Mouse (Mus musculus): ENCODE results near the gene Kif24. TPM values are rescaled to one million over a fixed set of nuclear protein-coding genes. Genes with fewer than 3 reads are reported as not detected.

Kif24 gene
- polyA plus RNA-seq, 1 experiment from 2014 or later = 2.4 TPM

- no peak overlapping the region for H3K27ac ChIP-seq (ENCODE audit: low read depth, low read length)
- WGBS = 70% methylated on average over 5 of the region's 5 CpGs
- H3K4me3 ChIP-seq (ENCODE audit: low read length) = no peak overlapping the region
- H3K27me3 ChIP-seq (replicated peaks; ENCODE audit: control insufficient read depth, insufficient read depth, low read length) = peaks cover 15% of the 10 kb centered on the region; the same call in 1 of the 2 replicates
- H3K9me3 ChIP-seq (ENCODE audit: control insufficient read depth, low read length) = no peaks in the 10 kb centered on the region
- H3K36me3 ChIP-seq (ENCODE audit: control insufficient read depth, insufficient read depth, low read length) = no peaks in the 10 kb centered on the region
- no peak for ATAC-seq
- H3K9ac ChIP-seq (ENCODE audit: low read depth, low read length) = no peak overlapping the region
- peaks cover 12% of the 10 kb centered on the region for H3K4me1 ChIP-seq (ENCODE audit: control insufficient read depth, insufficient read depth, low read depth, low read length)
- no peak overlapping the region for H3K4me2 ChIP-seq (ENCODE audit: low read length)
These were observed 39.6 kb upstream of the Kif24 start for GRCm38 (mm10) chr4:41504325-41504724.

- peak within 1 kb of the TSS; percentile 42 for H3K4me3 ChIP-seq (ENCODE audit: low read length)
- under 1% methylated on average over 18 of the region's 18 CpGs for WGBS
- ATAC-seq = peak; percentile 87
- peak within 1 kb of the TSS; percentile 62 for H3K4me2 ChIP-seq (ENCODE audit: low read length)
- peaks cover 26% of the 10 kb centered on the region for H3K4me1 ChIP-seq (ENCODE audit: control insufficient read depth, insufficient read depth, low read depth, low read length)
- peak within 1 kb of the TSS; percentile 59 for H3K9ac ChIP-seq (ENCODE audit: low read depth, low read length)
- H3K27ac ChIP-seq (ENCODE audit: low read depth, low read length) = peak within 1 kb of the TSS; percentile 45; the same call in 1 of the 2 replicates
- H3K9me3 ChIP-seq (ENCODE audit: control insufficient read depth, low read length) = no peaks in the 10 kb centered on the region
- H3K36me3 ChIP-seq (ENCODE audit: control insufficient read depth, insufficient read depth, low read length) = no peaks in the 10 kb centered on the region
- peaks cover 20% of the 10 kb centered on the region for H3K27me3 ChIP-seq (replicated peaks; ENCODE audit: control insufficient read depth, insufficient read depth, low read length)
These were observed 38.3 kb upstream of the Kif24 start, which contains the start of gene AI464131 for GRCm38 (mm10) chr4:41502986-41503412. TSS of gene AI464131 (minus strand) at chr4:41503076.

DNA sequence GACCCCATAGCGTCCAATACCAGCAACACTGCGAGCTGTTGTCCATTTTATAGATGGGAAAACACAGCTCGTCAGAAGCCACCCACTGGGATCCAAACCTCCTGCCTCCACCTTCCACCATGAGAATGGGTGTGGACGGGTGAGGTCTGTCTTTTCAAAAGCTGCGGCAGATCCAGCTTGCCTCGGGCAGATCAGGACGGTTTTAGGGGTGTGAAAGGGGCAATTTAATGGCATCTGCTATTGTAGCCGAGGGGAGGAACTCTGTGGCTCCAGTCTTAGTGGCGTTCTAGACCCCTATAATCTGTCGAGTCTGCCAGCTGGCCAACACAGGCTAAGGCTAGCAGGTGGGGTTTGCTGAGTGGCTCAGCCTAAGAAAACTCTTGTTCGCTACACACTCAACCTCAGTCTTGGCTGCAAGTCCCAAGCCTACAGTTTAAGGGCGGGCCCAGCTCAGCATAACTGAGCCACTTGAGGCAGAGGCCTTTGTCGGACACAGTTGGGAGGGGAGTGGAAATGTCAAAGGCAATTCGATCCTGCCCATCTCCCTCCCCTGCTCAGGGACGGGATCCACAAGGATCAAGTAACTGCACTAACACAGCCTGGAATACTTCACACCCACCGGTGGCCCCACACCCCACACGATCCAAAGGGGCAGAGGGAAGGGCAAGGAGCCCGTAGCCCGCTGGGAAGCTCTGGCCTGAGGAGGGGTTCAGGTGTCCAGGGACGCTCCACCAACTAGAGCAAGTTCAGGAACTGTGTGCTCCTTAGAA is 37.7 kb upstream of the Kif24 start:
- Histone ChIP-seq H3K27ac (ENCODE audit: low read depth, low read length) (peak overlapping the region; percentile 45; the same call in 1 of the 2 replicates), H3K4me3 (ENCODE audit: low read length) (peak overlapping the region; percentile 42), H3K9ac (ENCODE audit: low read depth, low read length) (peak overlapping the region; percentile 59), H3K36me3 (ENCODE audit: control insufficient read depth, insufficient read depth, low read length) (no peaks in the 10 kb centered on the region), H3K9me3 (ENCODE audit: control insufficient read depth, low read length) (no peaks in the 10 kb centered on the region), H3K4me2 (ENCODE audit: low read length) (peak overlapping the region; percentile 62), H3K4me1 (ENCODE audit: control insufficient read depth, insufficient read depth, low read depth, low read length) (peaks cover 28% of the 10 kb centered on the region), H3K27me3 (replicated peaks; ENCODE audit: control insufficient read depth, insufficient read depth, low read length) (peaks cover 24% of the 10 kb centered on the region)
- WGBS = 9% methylated on average over 20 of the region's 20 CpGs
- ATAC-seq = peak; percentile 16

GRCm38 (mm10) chr4:41500787-41501186 is 36.1 kb upstream of the Kif24 start:
- Histone ChIP-seq H3K27me3 (replicated peaks; ENCODE audit: control insufficient read depth, insufficient read depth, low read length) (peaks cover 26% of the 10 kb centered on the region), H3K36me3 (ENCODE audit: control insufficient read depth, insufficient read depth, low read length) (no peaks in the 10 kb centered on the region), H3K4me2 (ENCODE audit: low read length) (peak overlapping the region; percentile 62), H3K4me3 (ENCODE audit: low read length) (no peak overlapping the region), H3K9me3 (ENCODE audit: control insufficient read depth, low read length) (no peaks in the 10 kb centered on the region), H3K9ac (ENCODE audit: low read depth, low read length) (no peak overlapping the region), H3K27ac (ENCODE audit: low read depth, low read length) (no peak overlapping the region), H3K4me1 (ENCODE audit: control insufficient read depth, insufficient read depth, low read depth, low read length) (peaks cover 21% of the 10 kb centered on the region)
- 68% methylated on average over 4 of the region's 4 CpGs for WGBS
- no peak for ATAC-seq

DNA sequence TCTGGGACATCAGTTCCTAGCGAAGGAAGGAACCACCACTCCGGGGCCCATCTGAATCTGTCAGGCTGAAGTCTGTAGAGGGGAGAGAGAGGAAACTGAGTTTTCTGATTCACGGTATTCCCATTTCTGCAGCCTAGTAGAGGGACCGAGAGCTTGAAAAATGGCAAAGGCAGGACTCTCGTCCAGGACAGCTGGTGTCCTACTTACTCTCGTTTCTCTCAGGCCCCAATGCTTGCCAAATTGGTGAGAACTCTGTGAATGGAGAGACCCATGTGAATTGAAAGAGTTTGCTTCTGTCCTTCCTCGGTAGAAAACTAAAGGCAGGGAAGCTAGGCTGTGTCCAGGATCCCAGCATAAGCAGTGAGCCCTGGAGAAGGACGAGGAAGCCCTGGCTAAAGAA is 34.9 kb upstream of the Kif24 start:
- H3K4me2 ChIP-seq (ENCODE audit: low read length) = no peak overlapping the region

DNA sequence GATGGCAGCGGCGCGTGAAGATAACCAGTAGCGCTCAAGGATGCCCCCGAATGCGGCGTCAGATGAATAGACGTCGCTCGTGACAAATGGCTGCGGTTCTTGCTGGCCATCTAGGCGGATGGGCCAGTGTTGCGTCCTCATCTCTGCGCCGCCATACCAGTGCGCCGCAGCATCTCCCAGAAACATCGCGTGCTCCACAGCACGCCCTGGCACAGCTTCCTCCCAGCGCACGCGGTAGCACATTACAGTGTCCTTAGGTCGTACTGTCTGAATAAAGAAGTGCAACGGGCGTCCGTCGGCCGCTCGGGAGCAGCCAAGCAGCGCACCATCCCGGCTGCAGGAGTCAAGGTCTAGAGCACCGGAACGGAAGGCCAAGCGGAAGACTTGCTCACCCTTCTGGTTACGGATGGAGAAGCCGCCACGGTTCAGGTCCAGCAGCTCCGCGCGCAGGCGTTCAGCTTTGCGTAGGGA is 34.3 kb upstream of the Kif24 start:
- Histone ChIP-seq H3K4me3 (ENCODE audit: low read length) (peak overlapping the region; percentile 36), H3K4me1 (ENCODE audit: control insufficient read depth, insufficient read depth, low read depth, low read length) (peaks cover 21% of the 10 kb centered on the region), H3K36me3 (ENCODE audit: control insufficient read depth, insufficient read depth, low read length) (no peaks in the 10 kb centered on the region), H3K4me2 (ENCODE audit: low read length) (peak overlapping the region; percentile 61), H3K27me3 (replicated peaks; ENCODE audit: control insufficient read depth, insufficient read depth, low read length) (peaks cover 26% of the 10 kb centered on the region), H3K9me3 (ENCODE audit: control insufficient read depth, low read length) (no peaks in the 10 kb centered on the region), H3K9ac (ENCODE audit: low read depth, low read length) (peak overlapping the region; percentile 51), H3K27ac (ENCODE audit: low read depth, low read length) (peak overlapping the region; percentile 25)
- ATAC-seq = no peak
- 12% methylated on average over 43 of the region's 43 CpGs for WGBS

More for the DNA sequence above, 34.9 kb upstream of the Kif24 start:
- peaks cover 21% of the 10 kb centered on the region for H3K4me1 ChIP-seq (ENCODE audit: control insufficient read depth, insufficient read depth, low read depth, low read length)
- peaks cover 26% of the 10 kb centered on the region for H3K27me3 ChIP-seq (replicated peaks; ENCODE audit: control insufficient read depth, insufficient read depth, low read length)
- ATAC-seq = no peak
- peak overlapping the region; percentile 25 for H3K27ac ChIP-seq (ENCODE audit: low read depth, low read length)
- no peak overlapping the region; the same call in 1 of the 2 replicates for H3K9ac ChIP-seq (ENCODE audit: low read depth, low read length)
- WGBS = 56% methylated on average over 8 of the region's 8 CpGs
- no peak overlapping the region for H3K4me3 ChIP-seq (ENCODE audit: low read length)
- H3K36me3 ChIP-seq (ENCODE audit: control insufficient read depth, insufficient read depth, low read length) = no peaks in the 10 kb centered on the region
- H3K9me3 ChIP-seq (ENCODE audit: control insufficient read depth, low read length) = no peaks in the 10 kb centered on the region

DNA sequence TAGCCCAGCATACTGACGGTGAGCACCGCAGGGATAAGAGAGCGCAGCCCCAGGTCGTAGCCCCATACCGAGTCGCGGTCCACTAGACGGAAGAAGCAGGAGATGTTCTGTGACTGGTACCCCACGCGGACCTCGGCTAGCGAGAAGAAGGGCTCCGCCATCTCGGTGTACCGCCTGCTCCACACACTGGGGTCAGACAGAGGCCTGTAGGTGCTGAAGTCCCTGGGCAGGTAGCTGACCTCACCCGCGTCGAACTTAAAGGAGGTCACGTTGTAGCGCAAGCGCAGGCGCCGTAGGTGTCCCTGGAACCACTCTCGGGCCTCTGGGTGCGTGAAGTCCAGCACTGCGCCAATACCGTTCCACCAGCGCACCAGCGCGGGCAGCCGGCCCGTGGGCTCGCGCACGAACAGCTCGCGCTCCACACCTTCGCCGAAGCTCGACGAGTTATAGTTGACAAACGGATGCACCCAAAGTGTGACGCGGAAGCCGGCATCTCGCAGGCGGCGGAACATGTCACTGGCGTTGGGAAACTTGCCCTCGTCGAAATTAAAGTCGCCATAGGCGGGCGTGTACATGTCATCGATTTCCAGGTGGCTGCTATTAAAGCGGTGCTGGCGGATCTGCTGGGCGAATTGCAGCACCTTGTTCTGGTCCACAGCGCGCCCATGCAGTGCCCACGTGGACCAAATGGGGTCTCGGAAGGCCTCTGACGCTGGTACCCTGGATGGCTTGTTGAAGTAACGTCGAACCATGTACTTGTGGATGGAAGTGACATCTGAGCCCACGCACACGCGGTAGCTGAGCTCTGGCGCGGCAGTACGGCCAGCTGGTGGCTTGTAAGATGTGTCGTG is 33.5 kb upstream of the Kif24 start:
- Histone ChIP-seq H3K27ac (ENCODE audit: low read depth, low read length) (no peak overlapping the region), H3K4me1 (ENCODE audit: control insufficient read depth, insufficient read depth, low read depth, low read length) (peaks cover 21% of the 10 kb centered on the region), H3K4me2 (ENCODE audit: low read length) (peak overlapping the region; percentile 61), H3K9me3 (ENCODE audit: control insufficient read depth, low read length) (no peaks in the 10 kb centered on the region), H3K36me3 (ENCODE audit: control insufficient read depth, insufficient read depth, low read length) (no peaks in the 10 kb centered on the region), H3K4me3 (ENCODE audit: low read length) (peak overlapping the region; percentile 36), H3K9ac (ENCODE audit: low read depth, low read length) (peak overlapping the region; percentile 51), H3K27me3 (replicated peaks; ENCODE audit: control insufficient read depth, insufficient read depth, low read length) (peaks cover 26% of the 10 kb centered on the region)
- 13% methylated on average over 72 of the region's 72 CpGs for WGBS
- ATAC-seq = no peak

GRCm38 (mm10) chr4:41497579-41497978 is 32.9 kb upstream of the Kif24 start:
- no peak overlapping the region for H3K27ac ChIP-seq (ENCODE audit: low read depth, low read length)
- peak overlapping the region; percentile 49 for H3K9ac ChIP-seq (ENCODE audit: low read depth, low read length)
- H3K36me3 ChIP-seq (ENCODE audit: control insufficient read depth, insufficient read depth, low read length) = no peaks in the 10 kb centered on the region
- WGBS = 4% methylated on average over 34 of the region's 34 CpGs
- H3K27me3 ChIP-seq (replicated peaks; ENCODE audit: control insufficient read depth, insufficient read depth, low read length) = peaks cover 26% of the 10 kb centered on the region
- H3K4me3 ChIP-seq (ENCODE audit: low read length) = peak overlapping the region; percentile 36
- H3K4me2 ChIP-seq (ENCODE audit: low read length) = peak overlapping the region; percentile 61
- peaks cover 21% of the 10 kb centered on the region for H3K4me1 ChIP-seq (ENCODE audit: control insufficient read depth, insufficient read depth, low read depth, low read length)
- 0 out of 2 replicates have a peak, but pooled peaks have one; percentile 18 for ATAC-seq
- H3K9me3 ChIP-seq (ENCODE audit: control insufficient read depth, low read length) = no peaks in the 10 kb centered on the region

GRCm38 (mm10) chr4:41497046-41497445 is 32.4 kb upstream of the Kif24 start:
- Histone ChIP-seq H3K4me1 (ENCODE audit: control insufficient read depth, insufficient read depth, low read depth, low read length) (peaks cover 21% of the 10 kb centered on the region), H3K4me2 (ENCODE audit: low read length) (no peak overlapping the region; the same call in 1 of the 2 replicates), H3K4me3 (ENCODE audit: low read length) (no peak overlapping the region), H3K9me3 (ENCODE audit: control insufficient read depth, low read length) (no peaks in the 10 kb centered on the region), H3K36me3 (ENCODE audit: control insufficient read depth, insufficient read depth, low read length) (no peaks in the 10 kb centered on the region), H3K9ac (ENCODE audit: low read depth, low read length) (no peak overlapping the region), H3K27me3 (replicated peaks; ENCODE audit: control insufficient read depth, insufficient read depth, low read length) (peaks cover 26% of the 10 kb centered on the region), H3K27ac (ENCODE audit: low read depth, low read length) (no peak overlapping the region)
- no peak for ATAC-seq
- WGBS = 54% methylated on average over 5 of the region's 5 CpGs
